Mouse (Mus musculus) c-Kit-positive CD71-positive TER-119-positive erythroid progenitor cells, embryonic 14.5 days (primary cell): ENCODE measurements around the gene Mlph.

Source experiments
- DNase-seq: peaks from one replicate; pipeline ENCODE4 v3.0.0-alpha.2; 2013; ENCODE audit warnings: low spot score

Mlph gene

GRCm38 (mm10) chr1:90909161-90909560, 5.7 kb upstream of the Mlph start:
- DNase-seq: no peak

GRCm38 (mm10) chr1:90909631-90910152, 5.2 kb upstream of the Mlph start:
- DNase-seq: no peak

- DNase-seq: no peak
Observed at GRCm38 (mm10) chr1:90913231-90913630, 1.7 kb upstream of the Mlph start.

- no peak for DNase-seq
Observed at GRCm38 (mm10) chr1:90917509-90917908, 2.6 kb downstream of the Mlph start.

GRCm38 (mm10) chr1:90921687-90922086, 6.8 kb downstream of the Mlph start:
- DNase-seq: no peak

GRCm38 (mm10) chr1:90926030-90926429, 11.1 kb downstream of the Mlph start:
- no peak for DNase-seq

GRCm38 (mm10) chr1:90927308-90927707, 12.4 kb downstream of the Mlph start:
- no peak for DNase-seq

GRCm38 (mm10) chr1:90927929-90928574, 13.2 kb downstream of the Mlph start:
- no peak for DNase-seq

GRCm38 (mm10) chr1:90928575-90928934, 13.7 kb downstream of the Mlph start:
- DNase-seq: peak; percentile 62

GRCm38 (mm10) chr1:90933001-90933400, 18.1 kb downstream of the Mlph start:
- DNase-seq: no peak

- no peak for DNase-seq
Observed at GRCm38 (mm10) chr1:90936990-90937389, 22.1 kb downstream of the Mlph start.

GRCm38 (mm10) chr1:90939980-90940379, 25.1 kb downstream of the Mlph start:
- DNase-seq: no peak

- DNase-seq: peak; percentile 50
Observed at GRCm38 (mm10) chr1:90945171-90945570, 30.3 kb downstream of the Mlph start.

GRCm38 (mm10) chr1:90947252-90947651, 32.4 kb downstream of the Mlph start:
- DNase-seq: peak; percentile 50

- no peak for DNase-seq
Observed at GRCm38 (mm10) chr1:90949309-90949708, 34.4 kb downstream of the Mlph start.

- DNase-seq: peak; percentile 17
Observed at GRCm38 (mm10) chr1:90951670-90952069, 36.8 kb downstream of the Mlph start.

- DNase-seq: no peak
Observed at GRCm38 (mm10) chr1:90952808-90953207, 37.9 kb downstream of the Mlph start, which contains the start of gene Prlh. Gene Prlh (plus strand): TSS chr1:90953108.

- no peak for DNase-seq
Observed at GRCm38 (mm10) chr1:90953688-90954087, 38.8 kb downstream of the Mlph start.

GRCm38 (mm10) chr1:90956245-90957096, 41.6 kb downstream of the Mlph start:
- peak; percentile 56 for DNase-seq

- no peak for DNase-seq
Observed at GRCm38 (mm10) chr1:90962526-90962925, 47.6 kb downstream of the Mlph start.

GRCm38 (mm10) chr1:90962994-90963393, 48.1 kb downstream of the Mlph start:
- DNase-seq: no peak

GRCm38 (mm10) chr1:90967583-90967982, 52.7 kb downstream of the Mlph start:
- DNase-seq: no peak

GRCm38 (mm10) chr1:90968649-90969048, 53.8 kb downstream of the Mlph start:
- no peak for DNase-seq
